Mouse (Mus musculus) liver, postnatal 0 days (tissue): Measurements from ENCODE around the gene D5Ertd579e.

ENCODE experiments used
- CTCF ChIP-seq: sonication (generic); IDR thresholded peaks from 2 replicates; pipeline ENCODE4 v1.5.1; 2016; ENCODE audit warnings: antibody characterized with exemption, low read depth
- EP300 ChIP-seq: IDR thresholded peaks from 2 replicates; pipeline ENCODE4 v1.6.1; 2016; ENCODE audit warnings: antibody characterized with exemption, low read depth, mild to moderate bottlenecking

DNA sequence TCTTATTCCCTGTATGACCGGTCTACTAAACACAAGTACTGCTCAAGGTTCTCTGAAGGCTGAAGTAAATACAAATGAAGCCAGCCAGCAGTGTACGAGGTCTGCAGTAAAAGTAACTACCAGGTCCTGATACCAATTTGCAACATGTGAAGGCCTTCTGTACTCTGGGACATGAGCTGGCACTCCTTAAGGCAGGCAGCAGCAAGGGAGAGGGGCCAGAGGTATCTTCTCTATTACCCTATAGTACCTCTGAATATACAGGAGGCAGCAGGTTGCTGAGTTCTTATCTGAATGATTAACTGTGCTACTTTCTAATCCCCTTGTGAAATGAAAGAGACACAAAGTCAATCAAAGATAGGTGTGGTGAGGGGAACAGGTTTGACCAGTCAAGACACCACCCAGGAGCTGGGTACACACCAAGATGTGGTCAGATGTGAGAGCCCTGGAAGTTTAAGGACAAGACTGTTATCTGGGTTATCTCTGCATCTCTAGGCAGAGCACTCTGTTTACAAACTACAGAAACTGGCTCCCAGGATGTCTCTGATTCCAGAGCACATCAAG is 86.8 kb downstream of the D5Ertd579e start:
- TF ChIP-seq CTCF (no peak), EP300 (no peak)
